Mouse (Mus musculus) embryonic fibroblast, embryonic 13.5 days (primary cell): Measurements from ENCODE around the gene Pla1a.

ENCODE experiments used
- CTCF ChIP-seq: IDR thresholded peaks from 2 replicates; pipeline ENCODE4 v1.5.1; 2011; ENCODE audit warnings: mild to moderate bottlenecking, control low read depth, low read length, moderate library complexity, borderline replicate concordance; ENCODE audit not compliant: insufficient read depth
- POLR2A ChIP-seq: IDR thresholded peaks from 2 replicates; pipeline ENCODE4 v1.6.1; 2011; ENCODE audit warnings: low read depth, mild to moderate bottlenecking, control low read depth, low read length, moderate library complexity

- TF ChIP-seq CTCF (no peak), POLR2A (no peak)
Measured at GRCm38 (mm10) chr16:38401468-38401867, 31.5 kb downstream of the Pla1a start.
